In genomic region chr6:147064944-147065261, GRCm38 (mm10) we compare ENCODE assay signal across 16 mouse cellular contexts. TPM values are rescaled to one million over a fixed set of nuclear protein-coding genes. Genes with fewer than 3 reads are reported as not detected.
DNase-seq lines count a peak whose midpoint lies in the region; ATAC-seq and TF ChIP-seq lines count a peak whose summit lies in the region.
"Had no signal": no experiment of that assay in that cellular context is flagged by ENCODE, and none has a peak within 500 bp of the region (broad histone marks: within the 10 kb centered on the region; RNA-seq: fewer than 3 reads in every experiment).

No protein-coding gene starts in this region.

- peaks cover 9% of the 10 kb centered on the region for H3K4me1 ChIP-seq in kidney, adult 2 months (ENCODE audit: control insufficient read depth, insufficient read depth, low read length)
- no peaks in the 10 kb centered on the region for H3K4me1 ChIP-seq in kidney, embryonic 14.5 days (ENCODE audit: control insufficient read depth, insufficient read depth, low read length)
- peaks cover 10% of the 10 kb centered on the region; the same call in 1 of the 2 replicates for H3K4me1 ChIP-seq in midbrain, embryonic 10.5 days
- H3K4me1 ChIP-seq: heart, embryonic 15.5 days had no signal

- H3K36me3 ChIP-seq in kidney, adult 2 months (ENCODE audit: control insufficient read depth, insufficient read depth, low read length): peaks cover 2% of the 10 kb centered on the region; the same call in 1 of the 2 replicates
- peaks cover 68% of the 10 kb centered on the region for H3K36me3 ChIP-seq in kidney, embryonic 14.5 days (ENCODE audit: control insufficient read depth, insufficient read depth, low read length)
- peaks cover 72% of the 10 kb centered on the region for H3K36me3 ChIP-seq in midbrain, embryonic 10.5 days

- H3K9me3 ChIP-seq in kidney, embryonic 14.5 days (ENCODE audit: control insufficient read depth, low read length): no peaks in the 10 kb centered on the region
- H3K9me3 ChIP-seq in midbrain, embryonic 10.5 days (replicated peaks): no peaks in the 10 kb centered on the region
- H3K9me3 ChIP-seq: heart, embryonic 15.5 days; hindbrain, embryonic 15.5 days; limb, embryonic 15.5 days had no signal

- TF ChIP-seq CTCF in kidney, adult 2 months (conservative IDR thresholded peaks at IDR 0.05; ENCODE audit: insufficient read depth, insufficient read length, low read depth, low read length): no peak

- no peak overlapping the region for H3K4me3 ChIP-seq in kidney, adult 2 months (ENCODE audit: insufficient read depth, low read depth, low read length)
- H3K4me3 ChIP-seq in kidney, embryonic 14.5 days (ENCODE audit: low read length): no peak overlapping the region
- no peak overlapping the region for H3K4me3 ChIP-seq in midbrain, embryonic 10.5 days
- H3K4me3 ChIP-seq: heart, embryonic 15.5 days; hindbrain, embryonic 15.5 days; limb, embryonic 15.5 days had no signal

- peak overlapping the region; percentile 62 for H3K27ac ChIP-seq in kidney, adult 2 months (ENCODE audit: insufficient read depth, low read depth, low read length)
- H3K27ac ChIP-seq in kidney, embryonic 14.5 days (ENCODE audit: low read depth, low read length): no peak overlapping the region
- H3K27ac ChIP-seq in midbrain, embryonic 10.5 days (replicated peaks): no peak overlapping the region
- H3K27ac ChIP-seq: heart, embryonic 15.5 days; hindbrain, embryonic 15.5 days; limb, embryonic 15.5 days had no signal

- 45% methylated on average over 6 of the region's 6 CpGs for WGBS in kidney, adult 2 months
- WGBS in kidney, embryonic 14.5 days: 47% methylated on average over 6 of the region's 6 CpGs
- WGBS in midbrain, embryonic 10.5 days: 94% methylated on average over 6 of the region's 6 CpGs

- no peak for TF ChIP-seq POLR2A in kidney, adult 2 months (IDR thresholded peaks at IDR 0.05; ENCODE audit: low read depth, low read length)

- H3K27me3 ChIP-seq in kidney, adult 2 months (replicated peaks; ENCODE audit: control insufficient read depth, insufficient read depth, low read length): no peaks in the 10 kb centered on the region
- no peaks in the 10 kb centered on the region for H3K27me3 ChIP-seq in kidney, embryonic 14.5 days (ENCODE audit: control insufficient read depth, insufficient read depth, low read length)
- H3K27me3 ChIP-seq in midbrain, embryonic 10.5 days (ENCODE audit: low read depth, poor library complexity, severe bottlenecking): no peaks in the 10 kb centered on the region
- H3K27me3 ChIP-seq: heart, embryonic 15.5 days; hindbrain, embryonic 15.5 days; limb, embryonic 15.5 days had no signal

- H3K4me2 ChIP-seq in kidney, embryonic 14.5 days (replicated peaks; ENCODE audit: low read depth, low read length): no peak overlapping the region
- H3K4me2 ChIP-seq: heart, embryonic 15.5 days; hindbrain, embryonic 15.5 days; limb, embryonic 15.5 days had no signal

- intact Hi-C loops in left cerebral cortex, postnatal 36 days (cut with DNase I): no loop called here

- no peak overlapping the region for H3K9ac ChIP-seq in kidney, embryonic 14.5 days (ENCODE audit: low read depth, low read length)
- H3K9ac ChIP-seq: heart, embryonic 15.5 days; hindbrain, embryonic 15.5 days; limb, embryonic 15.5 days had no signal

- no peak for ATAC-seq in kidney, embryonic 14.5 days (ENCODE audit: low FRiP score, low TSS enrichment)

- DNase-seq in adrenal gland, postnatal 25 days: peak; percentile 29
- DNase-seq in adrenal gland, postnatal 4 days (ENCODE audit: low spot score in 2 of 2): no peak
- DNase-seq in kidney, adult 2 months: peak; percentile 86
- DNase-seq in kidney, adult 8-10 months: peak; percentile 59 to 68
- peak; percentile 77 for DNase-seq in skeletal muscle tissue, adult 2 months (ENCODE audit: low read depth, low spot score)
- DNase-seq in midbrain, embryonic 10.5 days (ENCODE audit: low spot score): no peak
- DNase-seq in left cerebral cortex, postnatal 36 days (ENCODE audit: low spot score in 2 of 2): no peak
- DNase-seq: cerebellum, adult 2 months; lung, adult 2 months; midbrain, embryonic 14.5 days; thymus, adult 18-20 months had no signal

RNA-seq across cellular contexts. Expression of gene Mansc4, which starts 21.9 kb away (rescaled TPM):
- total RNA-seq in adrenal gland, postnatal 25 days (2021): not detected in 2 replicates
- 1 to 10 TPM in 1 of 2 experiments, under 1 TPM in 1; 0.93 to 1.1 TPM for total RNA-seq in adrenal gland, postnatal 4 days (2021)
- 15.6 and 17.2 TPM in 2 replicates for polyA plus RNA-seq in kidney, adult 2 months (2012; rRNA removed)
- polyA plus RNA-seq in kidney, embryonic 14.5 days (2014; fragmentation: Nextera tagmentation; extraction: Ambion mirVana): 4.7 and 6.1 TPM in 2 replicates
- polyA plus RNA-seq in midbrain, embryonic 10.5 days (2016; fragmentation: Nextera tagmentation; extraction: Ambion mirVana): 0.27 and 0.44 TPM in 2 replicates
- under 1 TPM in 1 of 2 experiments, not detected in 1; 0.30 TPM for total RNA-seq in left cerebral cortex, postnatal 36 days (2021)
- total RNA-seq: common myeloid progenitor, adult 5-6 weeks had no signal

RNA-seq across cellular contexts. Expression of gene Mrps35, which starts 22.3 kb away (rescaled TPM):
- total RNA-seq in adrenal gland, postnatal 25 days (2021): 69.6 and 98.0 TPM in 2 replicates
- total RNA-seq in adrenal gland, postnatal 4 days (2021): 100 to 1,000 TPM; 105 to 109 TPM
- 16.9 and 33.1 TPM in 2 replicates for polyA plus RNA-seq in kidney, adult 2 months (2012; rRNA removed)
- 135 and 153 TPM in 2 replicates for polyA plus RNA-seq in kidney, embryonic 14.5 days (2014; fragmentation: Nextera tagmentation; extraction: Ambion mirVana)
- polyA plus RNA-seq in midbrain, embryonic 10.5 days (2016; fragmentation: Nextera tagmentation; extraction: Ambion mirVana): 109 TPM in 2 replicates
- 10 to 100 TPM; 45.2 to 52.9 TPM for total RNA-seq in left cerebral cortex, postnatal 36 days (2021)

RNA-seq across cellular contexts. Expression of gene Klhl42, which starts 26.3 kb away (rescaled TPM):
- total RNA-seq in adrenal gland, postnatal 25 days (2021): 32.8 and 33.4 TPM in 2 replicates
- total RNA-seq in adrenal gland, postnatal 4 days (2021): 10 to 100 TPM; 26.6 to 27.2 TPM
- 13.3 and 15.3 TPM in 2 replicates for polyA plus RNA-seq in kidney, adult 2 months (2012; rRNA removed)
- 3.4 and 7.2 TPM in 2 replicates for polyA plus RNA-seq in kidney, embryonic 14.5 days (2014; fragmentation: Nextera tagmentation; extraction: Ambion mirVana)
- 5.5 and 6.4 TPM in 2 replicates for polyA plus RNA-seq in midbrain, embryonic 10.5 days (2016; fragmentation: Nextera tagmentation; extraction: Ambion mirVana)
- 10 to 100 TPM; 20.1 to 22.4 TPM for total RNA-seq in left cerebral cortex, postnatal 36 days (2021)

RNA-seq across cellular contexts. Expression of gene Rep15, which starts 32.5 kb away (rescaled TPM):
- total RNA-seq in adrenal gland, postnatal 25 days (2021): 0.95 and 1.6 TPM in 2 replicates
- total RNA-seq in adrenal gland, postnatal 4 days (2021): 1 to 10 TPM; 2.1 to 2.6 TPM
- 0.35 and 0.42 TPM in 2 replicates for polyA plus RNA-seq in kidney, adult 2 months (2012; rRNA removed)
- polyA plus RNA-seq in kidney, embryonic 14.5 days (2014; fragmentation: Nextera tagmentation; extraction: Ambion mirVana): 1.6 and 1.7 TPM in 2 replicates
- polyA plus RNA-seq in midbrain, embryonic 10.5 days (2016; fragmentation: Nextera tagmentation; extraction: Ambion mirVana): 0.60 and 0.69 TPM in 2 replicates
- total RNA-seq in left cerebral cortex, postnatal 36 days (2021): 1 to 10 TPM; 1.1 to 2.7 TPM
- total RNA-seq: common myeloid progenitor, adult 5-6 weeks had no signal

Comparison
In these comparisons a context has a peak if more than half of its experiments do, and no peak if none do; other contexts are left out.
1. DNase-seq: peak in adrenal gland, postnatal 25 days (single experiment), kidney, adult 2 months (single experiment), kidney, adult 8-10 months (2 of 2) and skeletal muscle tissue, adult 2 months (single experiment); none in adrenal gland, postnatal 4 days (0 of 2), midbrain, embryonic 10.5 days (single experiment) and left cerebral cortex, postnatal 36 days (0 of 2).